Mouse (Mus musculus): ENCODE data around the gene Mmp14. TPM values are rescaled to one million over a fixed set of nuclear protein-coding genes. Genes with fewer than 3 reads are reported as not detected.

Gene Mmp14
- polyA plus RNA-seq, 1 experiment = not detected

- Histone ChIP-seq H3K4me1 (ENCODE audit: control insufficient read depth, insufficient read depth, low read length) (peaks cover 21% of the 10 kb centered on the region; the same call in 1 of the 2 replicates), H3K27ac (ENCODE audit: insufficient read depth, low read depth, low read length) (no peak overlapping the region), H3K4me3 (ENCODE audit: insufficient read depth, low read depth, low read length) (no peak overlapping the region)
- WGBS = 52% methylated on average over 7 of the region's 7 CpGs
- no peak for TF ChIP-seq CTCF (IDR thresholded peaks at IDR 0.05; ENCODE audit: insufficient read depth, low read depth, low read length)
- no peak for TF ChIP-seq POLR2A (IDR thresholded peaks at IDR 0.05; ENCODE audit: insufficient read depth, low read depth, low read length)
These were observed 8.2 kb downstream of the Mmp14 start for GRCm38 (mm10) chr14:54439610-54440009.

- Histone ChIP-seq H3K27ac (ENCODE audit: insufficient read depth, low read depth, low read length) (no peak overlapping the region), H3K4me3 (ENCODE audit: insufficient read depth, low read depth, low read length) (no peak overlapping the region), H3K4me1 (ENCODE audit: control insufficient read depth, insufficient read depth, low read length) (peaks cover 21% of the 10 kb centered on the region; the same call in 1 of the 2 replicates)
- no peak for TF ChIP-seq CTCF (IDR thresholded peaks at IDR 0.05; ENCODE audit: insufficient read depth, low read depth, low read length)
- TF ChIP-seq POLR2A (IDR thresholded peaks at IDR 0.05; ENCODE audit: insufficient read depth, low read depth, low read length) = no peak
- WGBS = 88% methylated on average over 14 of the region's 14 CpGs
These were observed 9.1 kb downstream of the Mmp14 start for GRCm38 (mm10) chr14:54440538-54440937.

GRCm38 (mm10) chr14:54441365-54441764, 10.0 kb downstream of the Mmp14 start:
- TF ChIP-seq POLR2A (IDR thresholded peaks at IDR 0.05; ENCODE audit: insufficient read depth, low read depth, low read length) (no peak), CTCF (IDR thresholded peaks at IDR 0.05; ENCODE audit: insufficient read depth, low read depth, low read length) (no peak)
- Histone ChIP-seq H3K4me1 (ENCODE audit: control insufficient read depth, insufficient read depth, low read length) (peaks cover 21% of the 10 kb centered on the region; the same call in 1 of the 2 replicates), H3K4me3 (ENCODE audit: insufficient read depth, low read depth, low read length) (no peak overlapping the region), H3K27ac (ENCODE audit: insufficient read depth, low read depth, low read length) (no peak overlapping the region)
- WGBS = 71% methylated on average over 4 of the region's 4 CpGs

GRCm38 (mm10) chr14:54442548-54442947, 11.1 kb downstream of the Mmp14 start:
- 87% methylated on average over 3 of the region's 3 CpGs for WGBS
- peaks cover 21% of the 10 kb centered on the region; the same call in 1 of the 2 replicates for H3K4me1 ChIP-seq (ENCODE audit: control insufficient read depth, insufficient read depth, low read length)
- no peak overlapping the region for H3K4me3 ChIP-seq (ENCODE audit: insufficient read depth, low read depth, low read length)
- H3K27ac ChIP-seq (ENCODE audit: insufficient read depth, low read depth, low read length) = no peak overlapping the region
- TF ChIP-seq POLR2A (IDR thresholded peaks at IDR 0.05; ENCODE audit: insufficient read depth, low read depth, low read length) (no peak), CTCF (IDR thresholded peaks at IDR 0.05; ENCODE audit: insufficient read depth, low read depth, low read length) (no peak)

- H3K27ac ChIP-seq (ENCODE audit: insufficient read depth, low read depth, low read length) = no peak overlapping the region
These were observed 11.8 kb downstream of the Mmp14 start for GRCm38 (mm10) chr14:54443196-54443595.

GRCm38 (mm10) chr14:54443712-54444618, 12.6 kb downstream of the Mmp14 start:
- Histone ChIP-seq H3K4me1 (ENCODE audit: control insufficient read depth, insufficient read depth, low read length) (peaks cover 21% of the 10 kb centered on the region; the same call in 1 of the 2 replicates), H3K4me3 (ENCODE audit: insufficient read depth, low read depth, low read length) (no peak overlapping the region), H3K27ac (ENCODE audit: insufficient read depth, low read depth, low read length) (no peak overlapping the region)
- no peak for TF ChIP-seq POLR2A (IDR thresholded peaks at IDR 0.05; ENCODE audit: insufficient read depth, low read depth, low read length)
- TF ChIP-seq CTCF (IDR thresholded peaks at IDR 0.05; ENCODE audit: insufficient read depth, low read depth, low read length) = no peak
- 43% methylated on average over 15 of the region's 15 CpGs for WGBS

More at GRCm38 (mm10) chr14:54443196-54443595, 11.8 kb downstream of the Mmp14 start:
- TF ChIP-seq CTCF (IDR thresholded peaks at IDR 0.05; ENCODE audit: insufficient read depth, low read depth, low read length) = no peak
- 63% methylated on average over 3 of the region's 3 CpGs for whole genome bisulfite sequencing
- Histone ChIP-seq H3K4me3 (ENCODE audit: insufficient read depth, low read depth, low read length) (no peak overlapping the region), H3K4me1 (ENCODE audit: control insufficient read depth, insufficient read depth, low read length) (peaks cover 21% of the 10 kb centered on the region; the same call in 1 of the 2 replicates)

- no peak overlapping the region for H3K27ac ChIP-seq (ENCODE audit: insufficient read depth, low read depth, low read length)
These were observed 14.1 kb downstream of the Mmp14 start for GRCm38 (mm10) chr14:54445476-54445875.

GRCm38 (mm10) chr14:54453566-54453965, 22.2 kb downstream of the Mmp14 start:
- Histone ChIP-seq H3K27ac (ENCODE audit: insufficient read depth, low read depth, low read length) (no peak overlapping the region), H3K4me1 (ENCODE audit: control insufficient read depth, insufficient read depth, low read length) (peaks cover 4% of the 10 kb centered on the region), H3K4me3 (ENCODE audit: insufficient read depth, low read depth, low read length) (no peak overlapping the region)
- WGBS = 80% methylated on average over 9 of the region's 9 CpGs
- TF ChIP-seq CTCF (IDR thresholded peaks at IDR 0.05; ENCODE audit: insufficient read depth, low read depth, low read length) (no peak), POLR2A (IDR thresholded peaks at IDR 0.05; ENCODE audit: insufficient read depth, low read depth, low read length) (no peak)

More at GRCm38 (mm10) chr14:54445476-54445875, 14.1 kb downstream of the Mmp14 start:
- peaks cover 19% of the 10 kb centered on the region for H3K4me1 ChIP-seq (ENCODE audit: control insufficient read depth, insufficient read depth, low read length)
- TF ChIP-seq POLR2A (IDR thresholded peaks at IDR 0.05; ENCODE audit: insufficient read depth, low read depth, low read length) = no peak
- no peak for TF ChIP-seq CTCF (IDR thresholded peaks at IDR 0.05; ENCODE audit: insufficient read depth, low read depth, low read length)
- no peak overlapping the region for H3K4me3 ChIP-seq (ENCODE audit: insufficient read depth, low read depth, low read length)
- 50% methylated on average over 3 of the region's 3 CpGs for WGBS
